In genomic region chr4:107217574-107217973, GRCm38 (mm10) we compare ENCODE assay signal across 16 mouse cellular contexts. TPM values are rescaled to one million over a fixed set of nuclear protein-coding genes. Genes with fewer than 3 reads are reported as not detected.
DNase-seq lines count a peak whose midpoint lies in the region; ATAC-seq and TF ChIP-seq lines count a peak whose summit lies in the region.
"Had no signal": no experiment of that assay in that cellular context is flagged by ENCODE, and none has a peak within 500 bp of the region (broad histone marks: within the 10 kb centered on the region; RNA-seq: fewer than 3 reads in every experiment).

No protein-coding gene starts in this region.

- H3K9me3 ChIP-seq in intestine, embryonic 15.5 days: no peaks in the 10 kb centered on the region
- no peaks in the 10 kb centered on the region for H3K9me3 ChIP-seq in intestine, postnatal 0 days (ENCODE audit: control insufficient read depth)
- no peaks in the 10 kb centered on the region for H3K9me3 ChIP-seq in erythroblast, embryonic 14.5 days (ENCODE audit: control insufficient read depth, low read length)

- H3K9ac ChIP-seq in intestine, embryonic 15.5 days: no peak overlapping the region
- no peak overlapping the region for H3K9ac ChIP-seq in intestine, postnatal 0 days (ENCODE audit: low read depth, low read length)

- H3K27me3 ChIP-seq in intestine, embryonic 15.5 days (replicated peaks): no peaks in the 10 kb centered on the region
- no peaks in the 10 kb centered on the region for H3K27me3 ChIP-seq in intestine, postnatal 0 days (replicated peaks; ENCODE audit: control insufficient read depth, insufficient read depth, low read length)
- H3K27me3 ChIP-seq in erythroblast, embryonic 14.5 days (ENCODE audit: control insufficient read depth): no peaks in the 10 kb centered on the region
- H3K27me3 ChIP-seq: CH12.LX had no signal

- H3K36me3 ChIP-seq in intestine, embryonic 15.5 days: no peaks in the 10 kb centered on the region
- no peaks in the 10 kb centered on the region for H3K36me3 ChIP-seq in intestine, postnatal 0 days (ENCODE audit: control insufficient read depth, insufficient read depth)
- peaks cover 7% of the 10 kb centered on the region; the same call in 1 of the 2 replicates for H3K36me3 ChIP-seq in erythroblast, embryonic 14.5 days (ENCODE audit: control insufficient read depth)

- H3K27ac ChIP-seq in intestine, embryonic 15.5 days: no peak overlapping the region
- no peak overlapping the region for H3K27ac ChIP-seq in intestine, postnatal 0 days (ENCODE audit: low read depth, low read length)

- no peak overlapping the region for H3K4me3 ChIP-seq in intestine, embryonic 15.5 days (replicated peaks)
- no peak overlapping the region for H3K4me3 ChIP-seq in intestine, postnatal 0 days (ENCODE audit: low read depth, low read length)
- H3K4me3 ChIP-seq in erythroblast, embryonic 14.5 days (replicated peaks): peak overlapping the region; percentile 48

- ATAC-seq in intestine, embryonic 15.5 days: peak; percentile 70; the same call in 1 of the 2 replicates
- no peak for ATAC-seq in intestine, postnatal 0 days
- ATAC-seq in CD4-positive, CD25-positive, alpha-beta regulatory T cell, adult 4 months: no peak
- ATAC-seq: activated CD4-positive, CD25-positive, alpha-beta regulatory T cell, adult 4 months had no signal

- peak; percentile 69 for DNase-seq in adrenal gland, postnatal 10 days
- peak; percentile 53 to 79 for DNase-seq in spleen, postnatal 10 days (ENCODE audit: low spot score in 2 of 2)
- no peak for DNase-seq in kidney, adult 8-10 months
- DNase-seq in layer of hippocampus, postnatal 14 days (ENCODE audit: low spot score in 2 of 2): no peak
- DNase-seq: cerebellum, postnatal 10 days; gastrocnemius, postnatal 25 days; kidney, postnatal 10 days had no signal

- peaks cover 2% of the 10 kb centered on the region; the same call in 1 of the 2 replicates for H3K4me1 ChIP-seq in intestine, embryonic 15.5 days (replicated peaks)
- H3K4me1 ChIP-seq in intestine, postnatal 0 days (replicated peaks; ENCODE audit: control insufficient read depth, insufficient read depth, low read length): no peaks in the 10 kb centered on the region
- H3K4me1 ChIP-seq in erythroblast, embryonic 14.5 days (ENCODE audit: control insufficient read depth): peaks cover 54% of the 10 kb centered on the region

- WGBS in intestine, embryonic 15.5 days: 75% methylated on average over 9 of the region's 9 CpGs
- WGBS in intestine, postnatal 0 days: 56% methylated on average over 9 of the region's 9 CpGs

- no peak overlapping the region for H3K4me2 ChIP-seq in intestine, embryonic 15.5 days (replicated peaks)
- H3K4me2 ChIP-seq in intestine, postnatal 0 days (replicated peaks; ENCODE audit: low read depth): no peak overlapping the region

- no peak for TF ChIP-seq CTCF in intestine, postnatal 0 days (IDR thresholded peaks at IDR 0.05; ENCODE audit: low read depth)

RNA-seq across cellular contexts. Expression of gene Ldlrad1, which starts 8.6 kb away (rescaled TPM):
- polyA plus RNA-seq in intestine, embryonic 15.5 days (2015; fragmentation: Nextera tagmentation; extraction: Ambion mirVana): not detected in 2 replicates
- not detected in 2 replicates for polyA plus RNA-seq in intestine, postnatal 0 days (2015; fragmentation: Nextera tagmentation; extraction: Ambion mirVana)
- under 1 TPM in 1 of 2 experiments, not detected in 1; 0.27 TPM for total RNA-seq in adrenal gland, postnatal 10 days (2021)
- not detected in 2 replicates for polyA plus RNA-seq in erythroblast, embryonic 14.5 days (2012)
- under 1 TPM in 1 of 2 experiments, not detected in 1; 0.30 TPM for polyA plus RNA-seq in CD4-positive, CD25-positive, alpha-beta regulatory T cell, adult 4 months (2017; shearing (Covaris generic))
- total RNA-seq in layer of hippocampus, postnatal 14 days (2021): under 1 TPM in 1 of 2 experiments, not detected in 1; 0.41 TPM
- total RNA-seq: CH12.LX; gastrocnemius, postnatal 25 days; megakaryocyte, adult 5-6 weeks had no signal
- polyA plus RNA-seq: forebrain, embryonic 11.5 days; neural tube, embryonic 14.5 days had no signal

RNA-seq across cellular contexts. Expression of gene Lrrc42, which starts 35.8 kb away (rescaled TPM):
- 53.5 TPM in 2 replicates for polyA plus RNA-seq in intestine, embryonic 15.5 days (2015; fragmentation: Nextera tagmentation; extraction: Ambion mirVana)
- 27.7 and 29.5 TPM in 2 replicates for polyA plus RNA-seq in intestine, postnatal 0 days (2015; fragmentation: Nextera tagmentation; extraction: Ambion mirVana)
- 10 to 100 TPM; 29.3 to 29.5 TPM for total RNA-seq in adrenal gland, postnatal 10 days (2021)
- 0.52 and 0.53 TPM in 2 replicates for polyA plus RNA-seq in erythroblast, embryonic 14.5 days (2012)
- 10 to 100 TPM; 17.8 to 22.9 TPM for polyA plus RNA-seq in CD4-positive, CD25-positive, alpha-beta regulatory T cell, adult 4 months (2017; shearing (Covaris generic))
- 10 to 100 TPM; 38.5 to 42.3 TPM for total RNA-seq in layer of hippocampus, postnatal 14 days (2021)

RNA-seq across cellular contexts. Expression of gene Hspb11, which starts 35.8 kb away (rescaled TPM):
- polyA plus RNA-seq in intestine, embryonic 15.5 days (2015; fragmentation: Nextera tagmentation; extraction: Ambion mirVana): 29.4 and 31.9 TPM in 2 replicates
- 25.5 and 27.0 TPM in 2 replicates for polyA plus RNA-seq in intestine, postnatal 0 days (2015; fragmentation: Nextera tagmentation; extraction: Ambion mirVana)
- 10 to 100 TPM; 21.9 to 28.5 TPM for total RNA-seq in adrenal gland, postnatal 10 days (2021)
- polyA plus RNA-seq in erythroblast, embryonic 14.5 days (2012): 0.17 and 0.28 TPM in 2 replicates
- 10 to 100 TPM; 23.8 to 30.6 TPM for polyA plus RNA-seq in CD4-positive, CD25-positive, alpha-beta regulatory T cell, adult 4 months (2017; shearing (Covaris generic))
- 10 to 100 TPM; 19.3 to 21.3 TPM for total RNA-seq in layer of hippocampus, postnatal 14 days (2021)

RNA-seq across cellular contexts. Expression of gene Tceanc2, which starts 38.7 kb away (rescaled TPM):
- 21.8 and 35.1 TPM in 2 replicates for polyA plus RNA-seq in intestine, embryonic 15.5 days (2015; fragmentation: Nextera tagmentation; extraction: Ambion mirVana)
- 16.6 and 17.7 TPM in 2 replicates for polyA plus RNA-seq in intestine, postnatal 0 days (2015; fragmentation: Nextera tagmentation; extraction: Ambion mirVana)
- total RNA-seq in adrenal gland, postnatal 10 days (2021): 10 to 100 TPM; 22.4 to 22.8 TPM
- polyA plus RNA-seq in erythroblast, embryonic 14.5 days (2012): 2.8 and 3.1 TPM in 2 replicates
- 10 to 100 TPM; 19.4 to 19.8 TPM for polyA plus RNA-seq in CD4-positive, CD25-positive, alpha-beta regulatory T cell, adult 4 months (2017; shearing (Covaris generic))
- total RNA-seq in layer of hippocampus, postnatal 14 days (2021): 10 to 100 TPM; 19.6 to 21.1 TPM

RNA-seq across cellular contexts. Expression of gene Tmem59, which starts 39.4 kb away (rescaled TPM):
- polyA plus RNA-seq in intestine, embryonic 15.5 days (2015; fragmentation: Nextera tagmentation; extraction: Ambion mirVana): 394 and 425 TPM in 2 replicates
- polyA plus RNA-seq in intestine, postnatal 0 days (2015; fragmentation: Nextera tagmentation; extraction: Ambion mirVana): 560 and 584 TPM in 2 replicates
- total RNA-seq in adrenal gland, postnatal 10 days (2021): 100 to 1,000 TPM; 288 to 289 TPM
- polyA plus RNA-seq in erythroblast, embryonic 14.5 days (2012): 10.0 and 10.7 TPM in 2 replicates
- polyA plus RNA-seq in CD4-positive, CD25-positive, alpha-beta regulatory T cell, adult 4 months (2017; shearing (Covaris generic)): 100 to 1,000 TPM; 439 to 478 TPM
- 100 to 1,000 TPM; 187 to 193 TPM for total RNA-seq in layer of hippocampus, postnatal 14 days (2021)

Comparison
In these comparisons a context has a peak if more than half of its experiments do, and no peak if none do; other contexts are left out.
1. DNase-seq: peak in adrenal gland, postnatal 10 days (single experiment) and spleen, postnatal 10 days (2 of 2); none in kidney, adult 8-10 months (0 of 2) and layer of hippocampus, postnatal 14 days (0 of 2).
2. RNA of gene Lrrc42, which starts 35.8 kb away (polyA plus RNA-seq): 53.5 TPM in intestine, embryonic 15.5 days, 27.7 to 29.5 TPM in intestine, postnatal 0 days and 17.8 to 22.9 TPM in CD4-positive, CD25-positive, alpha-beta regulatory T cell, adult 4 months; 0.52 to 0.53 TPM in erythroblast, embryonic 14.5 days; every median in the first group is over 10 times any median in the second.
3. RNA of gene Hspb11, which starts 35.8 kb away (polyA plus RNA-seq): 29.4 to 31.9 TPM in intestine, embryonic 15.5 days, 23.8 to 30.6 TPM in CD4-positive, CD25-positive, alpha-beta regulatory T cell, adult 4 months and 25.5 to 27.0 TPM in intestine, postnatal 0 days; 0.17 to 0.28 TPM in erythroblast, embryonic 14.5 days; every median in the first group is over 10 times any median in the second.